Mouse (Mus musculus) c-Kit-positive CD71-positive TER-119-negative erythroid progenitor cells, embryonic 14.5 days (primary cell): Measurements from ENCODE around the gene Reep6.

Experiments used
- DNase-seq: peaks from one replicate; pipeline ENCODE4 v3.0.0-alpha.2; 2013; ENCODE audit warnings: low read depth

Reep6 gene

GRCm38 (mm10) chr10:80329273-80330081 lies at the start of gene Reep6, which contains the start of gene Pcsk4:
TSS of gene Reep6 (plus strand) at chr10:80329953.
TSS of gene Pcsk4 (minus strand) at chr10:80329498.
- DNase-seq = peak; percentile 98

GRCm38 (mm10) chr10:80281304-80281703 lies 48.4 kb upstream of the Reep6 start:
- no peak for DNase-seq

- no peak for DNase-seq
Measured at GRCm38 (mm10) chr10:80281921-80282371, 47.8 kb upstream of the Reep6 start.

- DNase-seq = no peak
Measured at GRCm38 (mm10) chr10:80282481-80283441, 47.0 kb upstream of the Reep6 start.

GRCm38 (mm10) chr10:80285222-80286070 lies 44.3 kb upstream of the Reep6 start:
- no peak for DNase-seq

- no peak for DNase-seq
Measured at GRCm38 (mm10) chr10:80288097-80288496, 41.7 kb upstream of the Reep6 start.

- DNase-seq = no peak
Measured at GRCm38 (mm10) chr10:80288657-80289056, 41.1 kb upstream of the Reep6 start.

GRCm38 (mm10) chr10:80292251-80293146 lies 37.3 kb upstream of the Reep6 start, which contains the start of gene Rps15:
TSS of gene Rps15 (plus strand) at chr10:80292453.
- DNase-seq = peak; percentile 93

GRCm38 (mm10) chr10:80293325-80293724 lies 36.4 kb upstream of the Reep6 start:
- DNase-seq = no peak

GRCm38 (mm10) chr10:80294311-80294710 lies 35.4 kb upstream of the Reep6 start:
- no peak for DNase-seq

GRCm38 (mm10) chr10:80294788-80295303 lies 34.9 kb upstream of the Reep6 start:
- no peak for DNase-seq

- peak; percentile 75 for DNase-seq
Measured at GRCm38 (mm10) chr10:80295618-80296425, 33.9 kb upstream of the Reep6 start, which contains the start of gene Apc2. TSS of gene Apc2 (plus strand) at chr10:80295977.

- no peak for DNase-seq
Measured at GRCm38 (mm10) chr10:80296824-80297223, 32.9 kb upstream of the Reep6 start.

- DNase-seq = no peak
Measured at GRCm38 (mm10) chr10:80297526-80298133, 32.1 kb upstream of the Reep6 start.

- no peak for DNase-seq
Measured at GRCm38 (mm10) chr10:80298571-80299281, 31.0 kb upstream of the Reep6 start.

- DNase-seq = no peak
Measured at GRCm38 (mm10) chr10:80299301-80299700, 30.5 kb upstream of the Reep6 start.

- no peak for DNase-seq
Measured at GRCm38 (mm10) chr10:80299824-80300223, 29.9 kb upstream of the Reep6 start.

GRCm38 (mm10) chr10:80300672-80301181 lies 29.0 kb upstream of the Reep6 start:
- no peak for DNase-seq
